Mouse (Mus musculus): Measurements from ENCODE around the gene Klhl12.
A peak's percentile ranks its signal among the peaks of the same experiment; 100 is the strongest.
"Not testable (repeated sequence)": the region's sequence is repeated elsewhere in the genome, so short reads cannot be mapped to it uniquely, and the experiment has no call there.

The Klhl12 gene

GRCm38 (mm10) chr1:134454904-134455824 is at the start of gene Klhl12:
Gene Klhl12 (plus strand): TSS chr1:134455531.
- peak; percentile 95 for DNase-seq (ENCODE audit: low spot score)

- no peak for DNase-seq (ENCODE audit: low spot score)
These were observed 48.9 kb upstream of the Klhl12 start for GRCm38 (mm10) chr1:134406414-134406771.

GRCm38 (mm10) chr1:134408080-134408479 is 47.3 kb upstream of the Klhl12 start:
- DNase-seq (ENCODE audit: low spot score), result no peak

DNA sequence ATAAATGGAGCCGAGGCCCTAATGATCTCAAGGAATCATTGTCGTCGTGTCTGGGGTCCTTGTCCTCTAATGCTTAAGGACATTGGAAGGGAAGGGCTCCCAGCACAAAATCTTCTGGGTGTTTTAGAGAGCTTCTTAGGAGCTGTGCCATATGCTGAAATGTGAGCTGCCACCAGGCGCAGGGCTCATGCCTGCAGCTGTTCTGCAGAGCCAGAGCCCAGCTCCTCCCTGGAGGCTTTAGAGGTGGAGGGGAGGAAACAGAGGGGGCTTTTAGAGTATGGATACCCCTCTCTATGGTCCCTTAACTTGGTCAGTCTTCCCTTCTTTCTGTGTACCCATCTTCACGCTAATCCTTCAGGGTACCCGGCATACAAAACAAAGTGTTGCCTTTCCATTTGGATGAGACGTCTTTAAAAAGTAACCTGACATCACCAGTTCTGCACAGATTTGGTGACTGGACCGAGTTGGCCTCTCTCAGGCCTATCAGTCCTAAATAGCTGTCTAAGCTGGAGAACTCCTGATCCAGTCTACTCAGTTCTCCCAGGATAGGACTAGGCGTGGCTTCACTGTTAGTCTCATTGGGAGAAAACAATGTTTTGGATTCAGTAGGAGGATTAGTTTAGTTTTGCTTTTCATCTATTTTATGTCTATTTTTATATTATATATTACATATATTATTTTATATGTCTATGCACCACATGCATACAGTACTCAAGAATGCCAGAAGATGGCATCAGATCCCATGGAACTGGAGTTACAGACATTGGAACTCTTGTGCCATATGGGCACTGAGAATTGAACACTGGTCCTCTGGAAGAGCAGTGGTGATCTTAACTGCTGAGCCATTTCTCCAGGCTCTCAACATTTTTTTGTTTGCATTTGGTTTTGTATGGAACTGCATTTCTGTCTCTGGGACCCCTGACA is 43.4 kb upstream of the Klhl12 start:
- no peak for DNase-seq (ENCODE audit: low spot score)

DNA sequence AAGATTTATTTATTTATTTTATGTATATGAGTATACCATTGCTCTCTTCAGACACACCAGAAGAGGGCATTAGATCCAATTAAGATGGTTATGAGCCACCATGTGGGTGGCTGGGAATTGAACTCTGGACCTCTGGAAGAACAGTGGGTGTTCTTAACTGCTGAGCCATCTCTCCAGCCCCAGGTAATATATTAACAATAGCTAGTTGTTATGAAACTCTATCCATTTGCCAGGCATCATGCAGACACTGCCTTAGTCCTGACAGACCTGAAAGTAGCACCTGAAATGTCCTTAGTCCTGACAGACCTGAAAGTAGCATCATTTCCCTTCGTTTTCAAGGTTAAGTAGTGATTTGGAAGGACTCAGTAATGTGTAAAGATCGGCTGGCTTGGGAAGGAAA is 41.3 kb upstream of the Klhl12 start:
- no peak for DNase-seq (ENCODE audit: low spot score)

DNA sequence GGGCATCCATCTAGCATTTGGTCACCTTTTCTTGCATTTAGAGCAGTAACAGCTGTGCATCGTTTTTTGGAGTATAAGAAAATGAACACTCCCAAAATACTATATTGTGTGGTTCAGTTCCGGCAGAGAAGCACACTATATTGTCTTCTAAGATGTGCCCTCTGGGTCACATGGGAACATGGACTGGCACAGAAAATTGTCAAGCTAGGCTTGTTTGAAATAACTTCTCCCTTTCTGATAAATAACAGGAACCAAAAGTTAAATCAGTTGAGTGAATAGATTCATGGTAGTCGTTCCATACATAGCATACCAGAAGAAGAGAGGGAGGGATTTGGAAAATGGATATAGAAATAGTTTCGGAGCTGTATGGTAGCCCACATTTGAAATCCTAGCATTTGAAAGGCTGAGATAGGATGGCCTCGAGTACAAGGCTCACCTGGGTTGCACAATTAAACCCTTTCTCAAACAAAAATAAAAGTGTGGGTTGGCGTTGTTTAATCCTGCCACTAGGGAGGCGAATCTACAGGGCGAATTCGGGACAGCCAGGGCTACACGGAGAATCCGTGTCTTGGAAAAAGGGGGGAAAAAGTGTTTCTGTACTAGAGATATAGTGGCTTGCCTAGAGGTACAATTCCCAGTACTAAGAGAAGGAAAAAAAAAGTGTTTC is 40.7 kb upstream of the Klhl12 start:
- DNase-seq (ENCODE audit: low spot score), result no peak

- DNase-seq (ENCODE audit: low spot score), result peak; percentile 90
These were observed 40.0 kb upstream of the Klhl12 start, which contains the start of gene Adipor1 for GRCm38 (mm10) chr1:134415168-134415831. Gene Adipor1 (plus strand): TSS chr1:134415378.

DNA sequence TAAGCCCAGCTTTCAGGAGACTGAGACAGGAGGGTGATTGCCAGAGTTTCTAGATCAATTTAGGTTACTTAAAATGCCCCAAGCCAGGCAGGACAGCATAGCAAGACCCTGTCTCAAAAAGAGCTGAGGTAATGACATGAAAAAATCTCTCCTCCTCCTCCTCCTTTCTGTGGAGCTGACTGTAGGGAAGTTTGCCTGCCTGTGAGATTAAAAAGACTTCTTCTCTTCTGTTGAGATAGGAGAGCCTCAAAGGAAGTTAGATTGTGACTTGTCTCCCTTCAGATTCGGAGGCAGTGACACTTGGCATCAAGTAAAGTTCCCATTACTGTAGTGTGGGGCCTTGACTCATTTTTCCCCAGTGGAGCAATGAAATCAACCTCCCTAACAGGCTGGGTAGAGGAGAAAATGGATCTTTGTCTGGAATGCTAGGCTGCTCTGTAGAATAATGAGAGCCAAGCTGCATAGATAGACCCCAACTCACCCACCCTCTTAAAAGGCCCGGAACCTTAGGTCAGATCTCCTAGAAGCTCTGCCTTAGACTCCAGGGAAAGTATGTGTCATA is 36.8 kb upstream of the Klhl12 start:
- DNase-seq (ENCODE audit: low spot score), result no peak

DNA sequence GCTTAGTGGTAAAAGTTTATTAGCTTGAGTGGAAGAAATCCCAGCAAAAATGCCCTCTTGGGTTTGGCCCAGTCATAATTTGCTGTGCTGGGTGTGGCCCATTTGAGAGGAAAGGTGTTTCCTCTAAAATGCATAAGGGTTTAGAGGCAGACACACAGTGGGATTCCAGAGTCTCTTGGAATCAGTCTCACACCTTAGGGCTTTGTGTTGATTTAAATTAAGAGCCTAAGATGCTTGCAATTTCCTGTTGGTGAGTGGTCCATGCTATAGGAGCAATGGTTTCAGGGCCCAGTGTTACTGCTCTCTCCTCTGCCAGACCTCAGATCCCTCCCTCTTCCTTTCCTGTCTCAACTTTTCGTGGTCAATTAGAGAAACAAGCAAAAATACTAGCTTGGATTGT is 36.2 kb upstream of the Klhl12 start:
- no peak for DNase-seq (ENCODE audit: low spot score)

GRCm38 (mm10) chr1:134419751-134420458 is 35.4 kb upstream of the Klhl12 start:
- no peak for DNase-seq (ENCODE audit: low spot score)

DNA sequence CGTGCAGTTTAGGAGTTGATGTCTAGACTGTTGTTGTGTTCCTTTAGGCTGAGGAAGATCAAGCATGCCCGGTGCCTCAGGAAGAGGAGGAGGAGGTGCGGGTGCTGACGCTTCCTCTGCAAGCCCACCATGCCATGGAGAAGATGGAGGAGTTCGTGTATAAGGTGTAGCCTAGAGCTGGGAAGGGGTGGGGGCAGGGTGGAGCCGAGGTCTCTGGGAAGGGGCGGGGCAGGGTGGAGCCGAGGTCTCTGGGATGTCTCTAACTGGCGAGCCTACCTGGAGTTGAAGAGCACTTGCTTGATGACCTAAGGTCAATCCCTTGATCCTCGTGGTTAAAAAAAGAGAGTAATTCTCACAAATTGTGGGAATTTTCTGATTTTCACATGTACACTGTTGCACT is 31.4 kb upstream of the Klhl12 start:
- no peak for DNase-seq (ENCODE audit: low spot score)

DNA sequence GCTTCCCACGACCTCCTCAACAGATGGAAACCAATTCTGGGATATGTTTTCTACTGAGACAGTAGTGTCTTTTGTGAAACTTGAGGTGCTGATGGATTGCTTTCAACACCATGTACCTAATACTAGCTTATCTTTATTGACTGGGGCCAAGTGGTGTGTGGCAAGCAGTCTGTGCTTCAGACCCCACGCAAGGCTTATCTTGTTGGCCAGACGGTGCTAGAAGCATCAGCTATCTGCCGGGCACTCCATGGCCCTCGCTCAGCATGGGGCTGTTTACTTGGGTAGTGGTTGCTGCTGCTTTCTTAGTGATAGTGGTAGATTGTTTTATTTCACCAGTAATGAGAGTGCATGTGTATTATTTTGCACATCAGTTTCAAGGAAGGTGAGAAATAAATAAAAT is 29.0 kb upstream of the Klhl12 start:
- no peak for DNase-seq (ENCODE audit: low spot score)

DNA sequence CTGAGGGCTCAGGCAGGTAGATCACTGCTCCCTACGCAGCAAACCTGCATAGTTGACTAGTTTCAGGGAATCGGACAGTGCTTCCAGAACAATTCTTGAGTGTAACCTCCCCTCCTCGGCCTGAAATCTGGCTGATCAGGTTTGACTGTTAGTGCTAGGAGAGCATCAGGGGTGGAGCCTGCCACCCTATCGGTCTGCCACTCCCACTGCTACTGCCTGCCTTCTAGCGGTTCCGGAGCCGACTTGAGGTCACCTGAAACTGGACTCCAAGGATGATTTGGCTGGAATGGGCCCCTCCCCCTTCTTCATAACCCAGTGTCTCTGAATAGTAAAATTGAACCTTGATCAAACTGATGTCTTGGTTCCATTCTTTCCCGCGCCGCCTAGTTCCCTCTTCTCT is 22.3 kb upstream of the Klhl12 start:
- no peak for DNase-seq (ENCODE audit: low spot score)

GRCm38 (mm10) chr1:134433473-134433872 is 21.9 kb upstream of the Klhl12 start:
- DNase-seq (ENCODE audit: low spot score), result no peak

GRCm38 (mm10) chr1:134435414-134435813 is 19.9 kb upstream of the Klhl12 start:
- no peak for DNase-seq (ENCODE audit: low spot score)

- no peak for DNase-seq (ENCODE audit: low spot score)
These were observed 14.9 kb upstream of the Klhl12 start for GRCm38 (mm10) chr1:134440437-134440836.

- not testable (repeated sequence) for DNase-seq (ENCODE audit: low spot score)
These were observed 13.6 kb upstream of the Klhl12 start for GRCm38 (mm10) chr1:134441737-134442136.

- no peak for DNase-seq (ENCODE audit: low spot score)
These were observed 12.9 kb upstream of the Klhl12 start for GRCm38 (mm10) chr1:134442394-134442793.

DNA sequence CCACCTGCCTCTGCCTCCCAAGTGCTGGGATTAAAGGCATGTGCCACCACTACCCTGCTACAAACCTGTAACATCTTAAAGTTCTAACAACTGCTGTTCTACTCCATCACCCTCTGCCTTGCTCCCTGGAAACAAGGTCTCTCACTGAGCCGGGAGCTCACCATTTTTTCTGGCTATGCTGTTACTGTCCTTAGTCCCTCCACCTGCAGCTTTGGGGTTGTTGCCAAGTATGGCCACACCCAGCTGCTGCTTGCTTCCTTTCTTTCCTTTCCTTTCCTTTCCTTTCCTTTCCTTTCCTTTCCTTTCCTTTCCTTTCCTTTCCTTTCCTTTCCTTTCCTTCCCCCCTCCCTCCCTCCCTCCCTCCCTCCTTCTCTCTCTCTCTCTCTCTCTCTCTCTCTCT is 12.0 kb upstream of the Klhl12 start:
- not testable (repeated sequence) for DNase-seq (ENCODE audit: low spot score)

- no peak for DNase-seq (ENCODE audit: low spot score)
These were observed 9.9 kb upstream of the Klhl12 start for GRCm38 (mm10) chr1:134445418-134445817.

DNA sequence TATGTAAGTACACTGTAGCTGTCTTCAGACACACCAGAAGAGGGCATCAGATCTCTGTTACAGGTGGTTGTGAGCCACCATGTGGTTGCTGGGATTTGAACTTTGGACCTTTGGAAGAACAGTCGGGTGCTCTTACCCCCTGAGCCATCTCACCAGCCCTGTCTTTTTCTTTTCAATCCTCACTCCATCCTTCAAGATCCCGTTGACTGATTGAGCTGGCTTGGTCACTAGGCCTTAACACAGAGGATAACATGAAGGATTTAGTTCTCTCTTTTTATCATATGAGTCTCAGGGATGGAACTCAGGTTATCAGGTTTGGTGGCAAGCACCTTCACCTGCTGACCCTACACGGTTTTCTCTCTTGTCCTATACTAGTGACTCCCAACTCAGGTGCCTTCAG is 6.8 kb upstream of the Klhl12 start:
- not testable (repeated sequence) for DNase-seq (ENCODE audit: low spot score)

All from ovary, postnatal 14 days (tissue).